Mouse (Mus musculus): ENCODE data around the gene Asrgl1.
A peak's percentile ranks its signal among the peaks of the same experiment; 100 is the strongest.
"Not testable (repeated sequence)": the region's sequence is repeated elsewhere in the genome, so short reads cannot be mapped to it uniquely, and the experiment has no call there.

Gene Asrgl1

DNA sequence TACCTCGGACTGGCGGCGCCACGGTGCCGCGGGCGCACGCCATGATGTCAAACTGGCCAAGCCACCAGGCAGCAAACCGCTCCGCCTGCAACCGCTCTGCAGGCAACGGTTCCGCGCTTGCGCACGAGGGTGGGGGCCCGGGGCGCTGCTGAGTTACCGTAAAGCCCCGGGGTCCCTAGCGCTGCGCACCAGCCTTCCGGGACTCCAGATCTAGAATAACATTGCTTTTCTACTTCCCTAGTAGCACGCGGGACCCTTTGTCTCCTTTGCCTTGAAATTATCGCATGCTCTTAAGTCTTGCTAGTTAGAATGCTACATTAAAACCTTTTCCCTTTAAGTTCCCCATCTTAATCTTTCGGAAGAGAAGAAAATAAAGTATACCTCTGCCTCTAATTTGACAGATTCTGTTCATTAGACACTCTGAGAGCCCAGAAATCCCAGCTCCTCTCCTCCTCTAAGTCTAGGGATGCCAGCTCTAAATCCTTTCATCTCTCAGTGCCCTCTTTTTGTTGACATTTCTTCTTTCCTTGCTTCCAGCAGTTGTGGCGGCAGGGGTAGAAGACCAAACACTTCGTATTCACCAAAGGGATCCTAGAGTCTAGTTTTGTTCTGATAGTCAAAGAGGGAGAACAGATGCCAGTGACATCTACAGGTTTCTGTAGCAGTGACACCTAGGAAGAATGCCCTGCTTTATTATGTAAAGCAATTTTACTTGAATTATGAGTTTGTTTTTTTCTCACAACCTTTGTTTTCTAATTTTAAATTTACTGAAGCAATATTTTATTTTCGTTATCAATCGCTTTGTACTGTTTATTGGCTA lies at the start of gene Asrgl1:
Gene Asrgl1, minus strand, starts transcription at position 125 of the 820 bp plus-strand sequence.
- DNase-seq (ENCODE audit: low spot score): peak; percentile 91

DNA sequence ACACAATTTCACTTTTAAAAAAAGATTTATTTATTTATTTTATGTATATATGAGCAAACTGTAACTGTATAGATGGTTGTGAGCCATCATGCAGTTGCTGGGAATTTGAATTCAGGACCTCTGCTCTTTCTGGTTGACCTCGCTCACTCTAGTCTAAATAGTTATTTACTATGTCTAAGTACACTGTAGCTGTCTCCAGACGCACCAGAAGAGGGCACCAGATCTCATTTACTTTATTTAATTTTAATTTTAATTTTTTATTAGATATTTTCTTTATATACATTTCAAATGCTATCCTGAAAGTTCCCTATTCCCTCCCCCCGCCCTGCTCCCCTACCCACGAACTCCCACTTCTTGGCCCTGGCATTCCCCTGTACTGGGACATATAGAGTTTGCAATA lies 10.8 kb upstream of the Asrgl1 start:
- DNase-seq (ENCODE audit: low spot score): no peak

DNA sequence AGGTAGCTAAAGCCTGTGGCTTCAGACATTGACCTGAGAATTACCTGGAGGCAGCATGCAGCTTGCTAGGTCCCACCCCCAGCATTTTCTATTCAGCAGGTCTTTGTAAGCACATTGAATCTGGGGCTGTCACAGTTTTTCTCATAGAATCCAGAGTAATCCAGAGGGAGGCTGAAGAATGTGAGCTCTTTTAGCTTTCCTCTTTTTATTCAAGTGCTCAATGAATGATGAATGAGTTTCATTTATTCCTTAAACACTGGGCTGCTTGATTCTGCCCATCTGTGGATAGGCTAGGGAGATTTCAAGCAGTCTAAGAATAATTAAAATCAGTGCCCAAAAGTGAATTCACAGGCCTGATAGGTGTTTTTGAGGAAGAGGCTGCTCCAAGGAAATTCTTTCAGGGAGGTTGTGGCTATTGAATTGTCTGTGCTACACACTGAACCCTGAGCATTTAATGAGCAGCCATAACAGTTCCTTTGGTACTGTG lies 8.2 kb upstream of the Asrgl1 start:
- DNase-seq (ENCODE audit: low spot score): no peak

DNA sequence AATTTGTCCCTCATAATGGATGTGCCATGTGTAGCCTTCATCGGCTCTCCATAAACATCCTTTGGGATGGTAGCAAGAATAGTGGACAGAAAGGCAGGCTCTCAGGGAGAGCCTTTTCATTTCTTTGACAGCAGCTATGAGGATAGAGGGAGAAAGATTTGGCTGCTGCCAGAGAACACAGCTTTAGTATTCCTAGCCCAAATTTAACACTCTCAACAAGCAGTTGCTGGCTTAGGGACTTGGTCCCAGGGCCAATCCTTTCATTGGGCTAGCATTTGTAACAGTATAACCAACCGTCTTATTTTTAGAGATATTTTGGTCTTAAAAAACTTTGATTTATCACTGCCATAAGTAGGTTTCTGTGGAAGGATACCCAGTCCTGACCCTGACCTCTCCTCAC lies 7.8 kb upstream of the Asrgl1 start:
- no peak for DNase-seq (ENCODE audit: low spot score)

DNA sequence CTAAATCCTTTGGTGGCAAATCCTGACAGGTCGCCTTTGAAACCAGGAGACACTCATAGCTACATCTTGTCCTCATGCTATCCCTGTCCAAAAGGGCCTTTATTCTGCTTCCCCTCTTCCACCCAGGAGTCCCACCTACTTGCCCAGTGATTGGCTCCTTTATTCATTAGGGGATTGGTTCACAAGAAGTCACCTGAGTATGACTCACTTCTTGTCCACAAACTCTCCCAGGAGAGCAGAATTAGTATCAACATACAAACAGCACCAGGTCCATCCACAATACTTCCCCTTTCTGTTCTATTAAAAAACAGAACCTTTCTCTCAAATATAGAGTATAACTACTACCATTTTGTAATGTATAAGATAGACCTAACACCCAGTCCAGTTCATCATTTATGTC lies 4.9 kb upstream of the Asrgl1 start:
- DNase-seq (ENCODE audit: low spot score): not testable (repeated sequence)

DNA sequence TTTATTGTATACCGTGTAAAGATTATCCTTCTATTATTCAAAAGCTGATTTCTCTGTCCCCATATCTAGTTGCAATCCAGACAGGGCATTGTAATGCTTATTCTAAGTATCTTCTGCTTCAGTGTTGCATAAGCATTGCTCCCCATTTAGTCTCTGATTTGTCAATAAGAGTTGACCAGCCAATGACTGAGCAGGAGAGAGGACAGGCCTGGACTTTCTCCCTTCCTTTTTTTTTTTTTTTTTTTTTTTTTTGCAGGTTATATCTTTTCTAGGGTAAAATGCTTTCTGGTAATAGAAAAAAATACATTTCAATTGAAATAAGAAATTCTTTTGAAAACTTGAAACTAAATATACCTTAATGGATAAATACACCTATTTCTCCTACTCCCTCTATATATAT lies 1.7 kb upstream of the Asrgl1 start:
- no peak for DNase-seq (ENCODE audit: low spot score)

DNA sequence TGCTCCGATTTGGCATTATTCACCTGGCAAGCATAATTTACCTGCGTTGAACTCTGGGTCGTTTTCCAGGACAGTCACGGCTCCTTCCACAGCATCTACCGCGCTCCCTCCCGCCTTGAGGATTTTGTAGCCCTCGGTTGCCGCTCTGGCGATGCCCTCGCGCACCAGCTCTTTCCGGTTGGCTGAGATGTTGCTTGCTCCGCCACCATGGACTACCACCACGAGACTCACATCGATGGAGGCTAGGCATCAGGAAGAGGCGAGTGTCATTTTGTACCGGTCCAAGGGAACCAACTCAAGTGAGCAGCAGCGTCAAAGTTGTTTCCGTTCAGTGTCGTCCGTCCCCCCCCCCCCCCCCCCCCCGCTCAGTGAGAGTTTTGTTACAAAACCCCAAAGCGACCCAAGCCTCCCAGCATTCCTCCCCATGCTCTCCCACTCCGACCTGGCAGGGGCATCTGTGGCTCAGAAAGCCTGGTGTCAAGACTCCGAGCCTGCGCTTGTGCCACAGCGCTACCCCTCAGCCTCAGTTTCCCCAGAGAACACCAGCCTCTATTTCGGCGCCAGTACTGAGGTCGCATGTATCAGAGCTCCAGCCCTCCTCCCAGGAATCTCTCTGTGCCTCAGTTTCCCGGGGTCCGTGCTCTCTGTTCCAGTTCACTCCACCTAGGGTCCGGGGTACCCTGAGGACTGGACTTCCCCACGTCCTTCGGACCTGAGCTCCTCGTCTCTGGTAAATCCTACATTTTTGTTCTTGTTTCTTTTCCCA lies 507 bp downstream of the Asrgl1 start:
- DNase-seq (ENCODE audit: low spot score): no peak

DNA sequence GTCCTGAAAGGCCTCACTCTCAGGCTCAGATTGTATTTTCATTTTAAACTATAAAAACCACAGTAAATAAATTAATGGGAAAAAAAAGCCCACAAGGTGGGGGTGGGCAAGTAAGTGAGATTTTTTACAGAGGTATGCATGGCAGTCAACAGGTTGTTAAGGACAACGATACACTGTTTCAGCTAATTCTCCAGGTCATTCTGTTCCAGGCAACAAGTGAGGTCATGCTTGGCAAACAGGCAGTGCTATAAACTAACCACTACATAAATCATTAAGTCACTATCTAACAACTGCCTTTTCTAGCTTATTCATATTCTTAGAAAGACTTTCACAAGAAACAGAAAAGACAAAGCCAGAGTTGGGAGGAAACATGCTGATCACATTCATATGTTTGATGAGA lies 5.4 kb downstream of the Asrgl1 start:
- peak; percentile 29 for DNase-seq (ENCODE audit: low spot score)

DNA sequence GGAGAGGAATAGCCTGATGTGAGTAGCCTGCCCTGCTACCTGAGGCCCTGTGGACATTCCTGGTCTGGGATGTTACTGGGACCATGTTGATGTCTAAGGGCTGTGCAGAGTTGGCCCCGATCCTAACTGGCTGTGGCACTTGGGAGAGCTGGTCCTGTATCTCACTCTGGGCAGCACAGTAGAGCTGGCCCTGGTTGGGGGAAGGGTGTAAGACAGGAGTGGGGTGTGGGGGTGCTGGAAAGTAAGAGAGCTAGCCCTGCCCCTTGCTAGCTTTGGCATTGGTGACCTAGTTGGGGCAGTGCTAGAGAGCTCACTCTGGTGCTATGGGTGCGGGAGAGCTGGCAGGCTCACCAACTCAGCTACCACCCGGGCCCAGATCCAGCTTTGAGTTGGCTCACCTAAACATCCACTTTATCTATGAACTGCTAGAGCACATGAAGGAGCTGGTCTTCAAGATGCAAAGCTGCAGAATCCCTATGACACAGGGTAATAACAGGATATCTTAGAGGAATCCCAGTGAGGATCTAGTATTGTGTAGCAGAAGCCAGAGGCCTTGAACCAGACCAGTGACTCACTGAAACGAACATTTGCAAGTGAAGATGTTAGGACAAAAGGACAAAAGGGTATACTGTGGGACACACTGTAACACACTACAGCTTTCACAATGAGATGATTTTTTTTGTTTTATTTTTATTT lies 6.8 kb downstream of the Asrgl1 start:
- DNase-seq (ENCODE audit: low spot score): no peak

DNA sequence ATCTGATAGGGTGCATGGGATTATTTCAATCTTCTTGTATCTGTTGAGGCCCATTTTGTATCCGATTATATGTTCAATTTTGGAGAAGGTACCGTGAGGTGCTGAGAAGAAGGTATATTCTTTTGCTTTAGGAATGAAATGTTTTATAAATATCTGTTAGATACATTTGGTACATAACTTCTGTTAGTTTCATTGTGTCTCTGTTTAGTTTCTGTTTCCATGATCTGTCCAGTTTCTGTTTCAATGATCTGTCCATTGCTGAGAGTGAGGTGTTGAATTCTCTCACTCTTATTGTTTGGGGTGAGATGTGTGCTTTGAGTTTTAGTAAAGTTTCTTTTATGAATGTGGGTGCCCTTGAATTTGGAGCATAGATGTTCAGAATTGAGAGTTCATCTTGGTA lies 11.4 kb downstream of the Asrgl1 start:
- not testable (repeated sequence) for DNase-seq (ENCODE audit: low spot score)

DNA sequence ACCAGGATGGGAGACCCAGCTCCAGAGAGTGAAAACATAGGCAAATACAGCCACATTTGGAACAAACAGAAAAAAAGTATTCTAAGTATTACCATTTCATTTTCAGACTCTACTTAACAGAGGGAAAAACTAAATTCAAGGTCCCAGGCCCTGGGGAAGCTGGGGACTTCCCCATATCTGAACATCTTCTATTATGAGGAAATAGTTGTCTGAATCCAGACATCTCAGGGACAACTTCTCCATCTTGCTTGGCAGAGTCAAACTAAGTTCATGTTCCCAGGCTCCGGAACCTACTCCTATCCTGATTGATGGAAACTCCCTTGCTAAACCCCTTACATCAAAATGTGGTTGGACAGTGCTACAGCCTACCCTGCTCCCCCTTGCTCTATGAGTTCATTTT lies 13.0 kb downstream of the Asrgl1 start:
- no peak for DNase-seq (ENCODE audit: low spot score)

DNA sequence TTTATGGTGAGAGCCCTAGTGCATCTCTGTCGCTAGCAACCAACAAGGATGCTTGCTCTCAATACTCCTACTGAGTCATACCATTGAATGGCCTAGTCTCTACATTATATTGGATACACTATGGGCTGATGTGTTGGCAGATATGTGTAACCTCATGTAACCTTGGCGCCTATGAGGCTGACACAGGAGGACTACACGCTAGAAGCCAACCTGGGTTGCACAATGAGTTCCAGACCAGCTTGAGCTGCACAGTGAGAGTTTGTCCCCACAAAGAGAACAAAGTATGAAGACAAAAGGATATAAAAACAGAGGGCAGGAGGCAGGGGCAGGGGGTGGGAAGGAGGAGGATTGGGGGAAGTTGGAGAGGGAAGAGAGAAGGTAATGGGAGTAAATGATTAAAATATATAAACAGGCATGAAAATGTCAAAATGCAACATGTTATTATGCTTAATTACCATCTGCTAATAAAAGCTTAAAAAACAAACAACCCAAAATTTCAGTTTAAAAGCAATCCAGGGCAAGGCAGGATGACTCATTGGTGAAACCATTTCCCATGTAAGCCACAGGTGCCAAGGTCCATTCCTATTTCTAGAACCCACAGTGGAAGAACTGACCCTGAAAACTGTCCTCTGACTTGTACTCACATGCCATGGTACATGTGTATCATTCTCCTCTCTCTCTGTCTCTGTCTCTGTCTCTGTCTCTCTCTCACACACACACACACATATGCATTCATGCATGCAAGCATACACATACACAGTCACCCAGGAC lies 15.6 kb downstream of the Asrgl1 start:
- no peak for DNase-seq (ENCODE audit: low spot score)

DNA sequence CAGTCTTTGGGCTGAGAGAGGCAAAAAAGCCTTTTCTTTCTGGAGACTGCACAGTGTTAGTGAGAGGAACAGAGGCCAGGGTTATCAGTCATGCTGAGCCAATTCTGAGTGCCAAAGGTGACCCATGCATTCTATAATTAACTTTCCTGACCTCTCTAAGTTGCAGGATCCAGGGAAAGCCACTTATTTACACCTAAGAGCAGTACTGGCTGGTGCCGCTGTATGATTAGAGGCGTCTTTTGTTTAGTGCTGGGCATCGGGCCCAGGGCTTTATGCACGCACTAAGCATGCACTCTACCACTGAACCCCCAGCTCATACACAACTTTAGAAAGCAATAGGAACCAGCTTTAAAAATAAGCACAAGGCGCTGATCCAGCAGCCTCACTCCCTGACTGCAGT lies 18.2 kb downstream of the Asrgl1 start:
- DNase-seq (ENCODE audit: low spot score): no peak

DNA sequence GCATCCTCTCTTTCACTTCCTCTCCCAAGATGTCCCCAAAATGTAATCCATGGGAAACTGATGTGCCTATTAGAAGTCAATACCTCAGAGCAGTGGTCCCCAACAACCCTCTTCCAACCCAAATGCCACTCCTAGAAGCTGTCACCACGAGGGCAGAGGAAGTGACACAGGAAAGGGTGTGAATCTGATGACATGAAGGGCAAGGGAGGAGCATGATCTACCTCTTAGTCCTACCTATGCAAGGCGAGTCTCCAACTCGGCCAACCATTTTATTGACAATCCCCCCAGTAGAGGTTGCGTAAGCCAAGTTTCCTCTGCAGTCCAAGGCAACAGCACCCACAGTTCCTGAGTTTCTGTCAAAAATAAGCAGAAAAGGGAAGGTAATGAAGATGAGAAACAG lies 19.2 kb downstream of the Asrgl1 start:
- DNase-seq (ENCODE audit: low spot score): no peak

DNA sequence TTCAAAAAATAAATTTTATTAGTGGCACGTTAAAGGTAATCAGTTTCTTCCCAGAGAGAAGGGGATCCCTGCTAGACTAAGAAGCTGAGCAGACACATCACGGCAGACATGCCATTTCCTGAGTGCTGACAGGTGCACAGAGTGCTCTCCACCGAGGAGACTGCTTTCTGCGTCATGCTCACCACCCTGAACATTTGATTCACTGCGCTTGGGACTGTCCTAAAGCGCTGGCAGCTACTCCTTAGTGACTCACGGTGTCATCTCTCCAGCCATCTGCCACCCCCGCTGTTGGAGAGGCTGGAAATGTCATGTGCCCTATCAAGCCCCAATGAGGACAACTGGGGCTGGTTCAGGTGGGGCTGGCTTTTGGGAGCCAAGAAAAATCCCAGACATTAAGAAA lies 23.4 kb downstream of the Asrgl1 start:
- DNase-seq (ENCODE audit: low spot score): no peak

DNA sequence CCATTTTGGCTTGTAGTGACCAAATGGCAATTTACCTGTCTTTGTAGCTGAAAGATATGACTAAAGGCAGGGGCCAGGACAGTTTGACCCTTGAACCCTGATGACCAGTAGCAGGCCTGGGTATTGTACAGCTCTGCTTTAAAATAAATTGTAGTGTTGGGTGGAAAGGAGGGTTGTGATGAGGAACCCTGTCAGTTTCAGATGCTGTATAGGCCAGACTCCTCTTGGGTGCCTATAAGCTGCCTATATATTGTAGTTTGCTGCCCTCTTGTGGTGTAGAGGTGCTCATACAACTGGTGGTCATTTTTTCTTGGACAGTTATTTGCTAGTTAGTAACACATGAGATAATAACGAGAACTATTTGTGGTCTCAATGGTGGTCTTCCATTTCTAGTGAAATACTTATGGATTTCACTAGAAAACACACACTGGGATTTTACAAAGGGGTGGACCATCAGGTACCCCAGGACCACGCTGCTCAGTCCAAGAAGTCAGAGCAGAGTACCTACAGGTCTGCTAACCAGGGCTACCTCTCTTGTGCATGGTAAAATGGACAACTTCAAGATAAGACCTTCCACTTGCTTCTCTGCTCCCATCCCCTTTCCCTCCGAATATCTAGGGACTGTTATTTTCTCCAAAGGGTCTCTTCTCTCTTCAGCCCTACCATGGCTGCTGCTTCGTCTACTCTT lies 25.1 kb downstream of the Asrgl1 start:
- no peak for DNase-seq (ENCODE audit: low spot score)

DNA sequence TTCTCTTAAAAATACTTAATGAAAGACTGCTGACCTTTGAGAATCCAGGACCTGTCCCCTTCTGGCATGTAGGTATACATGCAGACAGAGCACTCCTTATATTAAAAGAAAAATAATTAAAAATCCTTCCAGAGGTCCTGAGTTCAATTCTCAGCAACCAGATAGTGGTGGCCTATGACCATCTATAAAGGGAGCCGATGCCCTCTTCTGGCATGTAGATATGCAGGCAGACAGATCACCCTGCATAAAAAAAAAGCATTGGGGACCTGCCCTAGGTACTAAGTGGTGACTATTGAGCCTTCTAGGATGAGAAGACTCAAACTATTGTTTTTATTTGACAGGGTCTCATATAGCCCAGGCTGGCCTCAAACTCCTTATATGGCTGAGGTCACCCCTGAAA lies 26.9 kb downstream of the Asrgl1 start:
- no peak for DNase-seq (ENCODE audit: low spot score)

DNA sequence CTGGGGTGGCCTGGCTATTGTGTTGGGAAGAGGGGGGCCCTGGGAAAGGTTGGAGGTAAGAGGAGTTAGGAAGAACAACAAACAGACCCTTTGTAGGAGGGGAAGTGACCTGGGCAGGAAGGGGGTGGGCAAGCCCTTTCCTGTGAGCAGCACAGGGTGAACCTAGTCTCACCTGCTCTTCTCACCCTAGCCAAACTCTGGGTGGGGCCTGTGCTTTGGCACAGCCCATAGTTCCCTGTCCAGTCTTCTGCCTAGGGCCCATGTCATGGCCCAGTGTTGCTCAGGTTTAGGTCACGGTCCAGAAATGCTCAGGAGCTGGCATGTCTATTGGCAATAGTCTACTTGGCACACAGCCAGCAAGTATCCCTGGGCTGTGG lies 28.1 kb downstream of the Asrgl1 start:
- DNase-seq (ENCODE audit: low spot score): peak; percentile 49

DNA sequence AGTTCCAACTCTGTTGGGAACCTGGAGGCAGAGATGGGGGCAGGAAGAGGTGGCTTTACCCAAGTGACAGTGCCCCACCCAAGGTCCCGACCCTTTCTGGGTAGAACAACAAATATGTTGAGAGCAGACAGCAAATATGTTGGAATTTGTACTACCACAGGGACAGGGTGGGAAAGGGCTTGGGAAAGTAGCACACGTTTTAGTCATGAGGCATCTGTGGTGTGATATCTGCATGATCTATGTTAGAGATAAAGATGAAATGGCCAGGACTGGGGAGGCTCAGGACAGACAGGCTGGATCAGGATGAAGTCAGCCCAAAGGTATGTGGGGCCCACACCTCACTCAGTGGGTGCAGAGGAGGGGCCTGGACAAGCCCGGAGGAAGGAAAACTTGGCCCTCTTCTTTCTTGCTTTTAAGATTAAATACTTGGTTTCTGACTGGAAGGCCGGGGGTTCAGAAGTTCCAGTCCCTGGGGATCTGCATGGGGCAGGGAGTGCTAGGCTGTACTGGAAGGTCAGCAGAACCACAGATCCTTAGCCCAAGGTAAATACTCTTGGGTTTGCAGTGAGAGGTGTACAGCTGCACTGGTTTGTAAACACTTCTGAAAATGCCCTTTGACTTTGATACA lies 28.6 kb downstream of the Asrgl1 start:
- peak; percentile 75 for DNase-seq (ENCODE audit: low spot score)

DNA sequence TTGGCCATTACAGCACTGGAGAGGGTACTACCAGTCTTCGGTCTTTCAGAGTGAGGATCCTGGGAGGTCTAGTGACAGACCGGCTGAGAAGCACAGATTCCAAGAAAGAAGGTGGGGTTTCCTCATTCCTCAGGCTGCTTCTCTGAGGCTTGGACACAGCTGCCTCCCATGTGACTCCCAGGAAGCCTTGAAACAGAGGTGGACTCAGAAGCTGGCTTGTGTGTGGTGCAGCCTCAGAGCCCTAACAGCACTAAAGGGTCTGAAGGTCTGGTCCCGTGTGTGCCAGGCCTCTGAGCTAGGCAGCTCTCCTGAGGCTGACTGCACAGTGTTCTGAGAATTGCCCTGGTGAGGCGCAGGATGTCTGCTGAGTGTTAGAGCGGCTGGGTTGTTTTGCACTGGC lies 29.3 kb downstream of the Asrgl1 start:
- DNase-seq (ENCODE audit: low spot score): peak; percentile 46

DNA sequence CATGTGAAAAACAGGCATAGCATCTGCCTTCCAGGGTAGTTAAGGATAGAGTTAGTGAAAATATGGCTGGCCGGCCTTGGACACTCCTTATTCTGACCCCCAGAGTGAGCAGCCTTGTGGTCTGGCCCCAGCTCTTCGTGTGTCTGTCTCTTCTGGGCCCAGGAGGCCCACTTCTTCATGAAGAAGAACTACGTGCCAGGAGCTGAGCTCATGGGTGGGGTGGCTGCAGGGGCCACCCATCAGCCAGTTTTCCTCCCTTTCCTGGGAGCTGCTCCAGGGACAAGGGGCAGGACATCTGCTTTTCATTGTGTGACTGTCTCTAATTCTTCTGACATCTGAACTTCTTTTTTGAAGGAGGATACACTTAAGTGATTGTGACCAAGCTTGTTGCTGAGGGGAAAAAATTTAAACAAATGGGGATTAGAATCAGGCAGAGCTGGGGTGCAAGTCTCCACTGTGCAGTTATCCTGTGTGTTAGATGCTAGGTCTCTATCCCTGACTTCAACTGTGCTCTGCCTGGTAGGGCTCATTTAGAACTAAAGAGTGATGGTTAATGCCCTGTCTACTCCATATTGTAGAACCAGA lies 30.2 kb downstream of the Asrgl1 start:
- DNase-seq (ENCODE audit: low spot score): peak; percentile 46

Data from urinary bladder, postnatal 14 days (tissue).